Mouse (Mus musculus): ENCODE data around the gene Bloc1s3.

GRCm38 (mm10) chr7:19532240-19532639 is 24.1 kb upstream of the Bloc1s3 start:
- TF ChIP-seq CTCF (IDR thresholded peaks at IDR 0.05; ENCODE audit: low read depth, low read length) (no peak), TAL1 (conservative IDR thresholded peaks at IDR 0.05; ENCODE audit: low read depth, low read length) (no peak), GATA1 (IDR thresholded peaks at IDR 0.05; ENCODE audit: borderline replicate concordance, low read length) (no peak)
